Mouse (Mus musculus) intestine, embryonic 16.5 days (tissue): Measurements from ENCODE around the gene Glt28d2. TPM values are rescaled to one million over a fixed set of nuclear protein-coding genes. Genes with fewer than 3 reads are reported as not detected.
A peak's percentile ranks its signal among the peaks of the same experiment; 100 is the strongest.

Experiments used
- ATAC-seq: fragments of 200-750 bp; cut with Nextera tagmentation; 2 replicates; pipeline ENCODE4 v1.8.0; 2017; ENCODE audit warnings: moderate TSS enrichment, moderate library complexity
- H3K27ac ChIP-seq: fragments of 300-500 bp; sonication (generic); 2 replicates; pipeline ENCODE4 v1.5.1; 2014; ENCODE audit warnings: mild to moderate bottlenecking, low read length
- H3K27me3 ChIP-seq: fragments of 300-500 bp; sonication (generic); replicated peaks from 2 replicates; pipeline ENCODE4 v1.6.1; 2014; ENCODE audit warnings: low read length, control low read depth, mixed read lengths; ENCODE audit not compliant: control insufficient read depth, insufficient read depth
- H3K36me3 ChIP-seq: fragments of 300-500 bp; sonication (generic); 2 replicates; pipeline ENCODE4 v1.6.1; 2014; ENCODE audit warnings: low read length, control low read depth; ENCODE audit not compliant: control insufficient read depth, insufficient read depth
- H3K4me1 ChIP-seq: fragments of 300-500 bp; sonication (generic); 2 replicates; pipeline ENCODE4 v1.6.1; 2014; ENCODE audit warnings: low read length, control low read depth, mixed read lengths; ENCODE audit not compliant: control insufficient read depth, insufficient read depth
- H3K4me2 ChIP-seq: fragments of 300-500 bp; sonication (generic); 2 replicates; pipeline ENCODE4 v1.6.1; 2014; ENCODE audit warnings: low read depth, low read length, control low read depth
- H3K4me3 ChIP-seq: fragments of 300-500 bp; sonication (generic); 2 replicates; pipeline ENCODE4 v1.5.1; 2014; ENCODE audit warnings: mild to moderate bottlenecking, low read length
- H3K9ac ChIP-seq: fragments of 300-500 bp; sonication (generic); 2 replicates; pipeline ENCODE4 v1.6.1; 2014; ENCODE audit warnings: low read depth, low read length
- H3K9me3 ChIP-seq: fragments of 300-500 bp; sonication (generic); 2 replicates; pipeline ENCODE4 v1.6.1; 2016; ENCODE audit warnings: low read length, control low read depth; ENCODE audit not compliant: control insufficient read depth
- WGBS: fragments of 180-500 bp; shearing (Covaris S2); extraction: QIAGEN DNeasy Blood & Tissue Kit; methylation state at CpG from one replicate; pipeline ENCODE4 v1.1.7; 2014; 5-methylcytosine and 5-hydroxymethylcytosine counted together
- polyA plus RNA-seq: library from polyadenylated mRNA; unstranded; fragments of >200 nt; fragmentation: Nextera tagmentation; extraction: Ambion mirVana; gene quantifications from 2 replicates; pipeline ENCODE4 v1.2.1, GENCODE M21; 2015

Glt28d2 gene
- polyA plus RNA-seq, 1 experiment from 2014 or later: 2.2 TPM

GRCm38 (mm10) chr3:85857083-85857482, 30.2 kb downstream of the Glt28d2 start:
- Histone ChIP-seq H3K9me3 (no peaks in the 10 kb centered on the region), H3K36me3 (no peaks in the 10 kb centered on the region), H3K27me3 (no peaks in the 10 kb centered on the region), H3K4me1 (no peaks in the 10 kb centered on the region), H3K27ac (no peak overlapping the region), H3K9ac (no peak overlapping the region), H3K4me3 (no peak overlapping the region), H3K4me2 (no peak overlapping the region)
- WGBS: 49% methylated on average over 4 of the region's 4 CpGs
- ATAC-seq: no peak

- Histone ChIP-seq H3K27me3 (no peaks in the 10 kb centered on the region), H3K4me3 (no peak overlapping the region), H3K36me3 (no peaks in the 10 kb centered on the region), H3K4me1 (no peaks in the 10 kb centered on the region), H3K9ac (no peak overlapping the region), H3K4me2 (no peak overlapping the region), H3K27ac (no peak overlapping the region), H3K9me3 (no peaks in the 10 kb centered on the region)
- ATAC-seq: no peak
- WGBS: 84% methylated on average over 5 of the region's 5 CpGs
Observed at GRCm38 (mm10) chr3:85855947-85856346, 31.4 kb downstream of the Glt28d2 start.

DNA sequence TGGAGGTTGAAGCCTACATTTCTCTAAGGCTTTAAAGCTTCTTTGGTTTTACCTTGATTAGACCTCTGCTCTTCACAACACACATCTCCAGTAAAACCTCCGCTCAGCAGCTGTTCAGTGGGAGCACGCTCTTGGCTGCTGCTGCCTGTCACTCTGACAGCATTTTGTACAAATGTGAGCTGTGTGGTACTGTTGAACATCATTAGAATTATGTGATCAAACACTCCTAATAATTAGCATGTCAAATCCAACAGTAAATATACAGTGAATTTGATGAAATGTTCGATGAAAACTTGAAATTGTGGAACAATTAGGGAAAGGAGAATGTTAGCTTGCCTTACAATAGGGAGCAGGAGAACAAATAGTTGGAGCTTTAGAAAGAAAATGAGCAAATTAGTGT, 32.3 kb downstream of the Glt28d2 start:
- no peak for ATAC-seq
- H3K4me2 ChIP-seq: no peak overlapping the region
- 87% methylated on average over 3 of the region's 3 CpGs for WGBS

GRCm38 (mm10) chr3:85854143-85854542, 33.2 kb downstream of the Glt28d2 start:
- 90% methylated on average over 6 of the region's 6 CpGs for WGBS
- no peak overlapping the region for H3K4me2 ChIP-seq
- no peak overlapping the region for H3K4me3 ChIP-seq
- no peaks in the 10 kb centered on the region for H3K9me3 ChIP-seq
- no peaks in the 10 kb centered on the region for H3K36me3 ChIP-seq
- no peak overlapping the region for H3K27ac ChIP-seq
- H3K9ac ChIP-seq: no peak overlapping the region
- ATAC-seq: no peak
- no peaks in the 10 kb centered on the region for H3K4me1 ChIP-seq
- no peaks in the 10 kb centered on the region for H3K27me3 ChIP-seq

More for the DNA sequence above, 32.3 kb downstream of the Glt28d2 start:
- Histone ChIP-seq H3K9ac (no peak overlapping the region), H3K4me1 (no peaks in the 10 kb centered on the region), H3K36me3 (no peaks in the 10 kb centered on the region), H3K4me3 (no peak overlapping the region), H3K27ac (no peak overlapping the region), H3K9me3 (no peaks in the 10 kb centered on the region), H3K27me3 (no peaks in the 10 kb centered on the region)

DNA sequence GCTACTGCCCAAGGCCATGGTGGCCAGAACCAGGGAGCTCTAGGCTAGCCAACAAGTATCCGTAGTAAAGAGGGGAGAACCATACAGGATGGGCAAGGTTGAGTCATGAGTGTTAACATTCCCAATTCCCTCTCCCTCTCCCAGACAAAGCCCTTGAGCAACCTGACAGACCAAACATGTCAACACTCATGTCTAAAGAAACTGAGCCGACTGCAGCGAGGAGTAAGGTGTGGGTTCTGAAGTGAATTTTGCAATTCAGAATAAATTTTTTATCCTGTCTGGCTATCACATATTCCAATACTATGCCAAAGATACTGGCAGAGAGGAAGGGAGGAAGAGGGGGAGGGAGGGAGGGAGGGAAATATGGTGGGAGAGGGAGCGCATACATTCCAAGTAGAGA, 33.6 kb downstream of the Glt28d2 start:
- Histone ChIP-seq H3K9me3 (no peaks in the 10 kb centered on the region), H3K4me3 (no peak overlapping the region), H3K27ac (no peak overlapping the region), H3K9ac (no peak overlapping the region), H3K36me3 (no peaks in the 10 kb centered on the region), H3K4me1 (no peaks in the 10 kb centered on the region), H3K27me3 (no peaks in the 10 kb centered on the region), H3K4me2 (no peak overlapping the region)
- 88% methylated on average over 4 of the region's 4 CpGs for WGBS
- no peak for ATAC-seq

DNA sequence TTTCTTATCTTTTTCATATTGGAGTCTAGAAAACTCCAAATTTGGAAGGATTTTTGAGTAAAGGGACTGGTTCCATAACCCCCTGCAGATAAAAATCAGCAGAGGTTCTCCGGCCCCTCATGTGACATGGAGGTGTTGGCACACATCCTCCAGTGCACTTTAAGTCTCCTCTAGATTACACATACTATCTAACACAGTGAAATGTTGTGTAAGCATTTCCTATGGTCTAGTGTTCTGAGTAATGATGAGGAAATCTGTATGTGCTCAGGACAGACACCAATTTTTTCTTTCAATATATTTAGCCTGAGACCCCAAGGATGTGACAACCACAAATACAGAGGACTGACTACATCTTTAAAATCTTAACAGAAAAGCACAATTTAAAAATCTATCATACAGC, 37.2 kb downstream of the Glt28d2 start:
- ATAC-seq: no peak
- Histone ChIP-seq H3K27me3 (no peaks in the 10 kb centered on the region), H3K27ac (no peak overlapping the region), H3K9ac (no peak overlapping the region), H3K9me3 (no peaks in the 10 kb centered on the region), H3K4me3 (no peak overlapping the region), H3K4me1 (no peaks in the 10 kb centered on the region), H3K36me3 (no peaks in the 10 kb centered on the region), H3K4me2 (no peak overlapping the region)
- WGBS: 92% methylated on average over 1 of the region's 1 CpGs

DNA sequence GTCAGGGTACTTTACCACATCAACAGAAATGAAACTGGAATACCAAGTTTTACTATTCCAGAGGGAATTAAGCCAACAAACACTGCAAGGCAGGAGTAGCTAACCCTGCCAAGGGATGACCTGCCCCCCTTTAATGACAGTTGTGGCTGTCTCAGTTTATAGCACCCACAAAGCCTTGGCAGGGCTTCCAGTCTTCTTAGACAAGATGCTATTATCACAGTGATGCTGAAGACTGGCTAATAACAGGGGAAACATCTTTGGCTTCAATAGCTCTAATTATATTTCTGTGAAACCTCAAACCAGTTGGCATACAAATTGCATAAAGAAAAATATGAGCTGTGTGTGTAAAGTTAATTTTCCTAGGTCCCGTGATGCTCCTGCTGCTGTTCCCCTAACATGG, 41.0 kb downstream of the Glt28d2 start:
- Histone ChIP-seq H3K36me3 (no peaks in the 10 kb centered on the region), H3K4me2 (no peak overlapping the region), H3K27ac (no peak overlapping the region), H3K4me1 (0 out of 2 replicates have a peak, but pooled peaks cover 8% of the 10 kb centered on the region), H3K9ac (no peak overlapping the region), H3K4me3 (no peak overlapping the region), H3K27me3 (no peaks in the 10 kb centered on the region), H3K9me3 (no peaks in the 10 kb centered on the region)
- 84% methylated on average over 1 of the region's 1 CpGs for WGBS
- ATAC-seq: no peak

- Histone ChIP-seq H3K27ac (no peak overlapping the region), H3K36me3 (no peaks in the 10 kb centered on the region), H3K9ac (no peak overlapping the region), H3K27me3 (no peaks in the 10 kb centered on the region), H3K4me1 (0 out of 2 replicates have a peak, but pooled peaks cover 8% of the 10 kb centered on the region), H3K4me2 (no peak overlapping the region), H3K4me3 (no peak overlapping the region), H3K9me3 (no peaks in the 10 kb centered on the region)
- no peak for ATAC-seq
- WGBS: 82% methylated on average over 6 of the region's 6 CpGs
Observed at GRCm38 (mm10) chr3:85845341-85845740, 42.0 kb downstream of the Glt28d2 start.

DNA sequence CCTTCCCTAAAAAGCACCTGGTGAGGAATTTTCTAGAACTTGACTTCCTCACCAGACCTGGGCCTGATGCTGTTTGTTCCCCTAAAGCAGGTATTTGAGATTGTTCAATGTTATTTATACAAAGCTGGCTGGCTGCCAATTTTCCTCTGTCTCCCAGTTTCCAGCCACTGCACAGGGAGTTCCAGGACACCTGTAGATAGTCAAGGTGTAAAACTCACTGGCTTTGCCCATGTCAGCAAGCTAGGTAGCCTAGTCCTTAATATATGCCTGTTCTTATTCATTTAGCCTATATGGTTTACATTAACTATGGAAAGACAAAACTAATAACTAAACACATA, 44.5 kb downstream of the Glt28d2 start:
- H3K4me1 ChIP-seq: 0 out of 2 replicates have a peak, but pooled peaks cover 8% of the 10 kb centered on the region
- H3K27ac ChIP-seq: peak overlapping the region; percentile 37; the same call in 1 of the 2 replicates
- no peaks in the 10 kb centered on the region for H3K9me3 ChIP-seq
- no peak overlapping the region for H3K4me3 ChIP-seq
- no peaks in the 10 kb centered on the region for H3K36me3 ChIP-seq
- no peaks in the 10 kb centered on the region for H3K27me3 ChIP-seq
- no peak overlapping the region for H3K9ac ChIP-seq
- H3K4me2 ChIP-seq: no peak overlapping the region
- no peak for ATAC-seq

DNA sequence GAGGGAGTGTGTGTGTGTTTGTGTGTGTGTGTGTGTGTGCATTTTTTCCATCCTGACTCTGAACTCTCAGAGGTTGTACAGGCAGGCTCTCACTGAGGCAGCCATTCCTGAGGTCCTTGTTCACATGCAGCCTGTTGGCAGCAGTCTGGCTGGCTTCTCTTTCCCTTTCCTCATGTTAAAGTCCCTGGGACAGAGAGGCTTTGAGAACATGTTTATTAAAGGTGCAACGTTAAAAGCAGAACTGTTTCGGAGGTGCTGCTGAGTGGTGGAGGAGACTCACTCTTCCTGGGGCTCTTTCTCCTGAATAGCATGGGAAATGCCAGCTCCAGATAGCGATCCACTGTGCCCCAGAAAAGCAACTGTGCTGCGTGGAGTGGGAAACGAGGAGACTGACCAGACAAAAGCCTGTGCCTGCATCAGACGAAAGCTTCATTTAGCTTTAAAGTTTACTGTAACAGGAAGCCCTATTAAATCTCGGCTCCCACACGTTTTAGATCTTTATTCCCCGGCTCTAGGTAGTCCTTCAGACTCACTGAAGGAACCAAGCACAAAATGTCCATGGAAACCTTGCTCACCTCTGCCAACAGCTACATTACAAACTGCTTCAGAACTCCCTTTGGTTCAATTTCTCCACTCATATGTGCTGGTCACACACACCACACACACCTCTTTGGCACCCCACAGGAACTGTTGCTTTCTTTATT, 45.0 kb downstream of the Glt28d2 start:
- Histone ChIP-seq H3K9ac (0 out of 2 replicates have a peak overlapping the region, but pooled peaks have one; percentile 8), H3K4me3 (no peak overlapping the region)
- ATAC-seq: no peak

More for the DNA sequence above, 45.0 kb downstream of the Glt28d2 start:
- Histone ChIP-seq H3K36me3 (no peaks in the 10 kb centered on the region), H3K27ac (peak overlapping the region; percentile 37; the same call in 1 of the 2 replicates), H3K4me2 (no peak overlapping the region), H3K27me3 (no peaks in the 10 kb centered on the region), H3K9me3 (no peaks in the 10 kb centered on the region), H3K4me1 (0 out of 2 replicates have a peak, but pooled peaks cover 8% of the 10 kb centered on the region)
- WGBS: 31% methylated on average over 9 of the region's 9 CpGs
